Mouse (Mus musculus) embryo, embryonic 9.5 days (tissue): ENCODE measurements around the gene Nfkbiz.
"Not testable (repeated sequence)": the region's sequence is repeated elsewhere in the genome, so short reads cannot be mapped to it uniquely, and the experiment has no call there.

Experiments used
- DNase-seq: peaks from one replicate; pipeline ENCODE4 v3.0.0-alpha.2; 2017; ENCODE audit errors: extremely low spot score

The Nfkbiz gene

DNA sequence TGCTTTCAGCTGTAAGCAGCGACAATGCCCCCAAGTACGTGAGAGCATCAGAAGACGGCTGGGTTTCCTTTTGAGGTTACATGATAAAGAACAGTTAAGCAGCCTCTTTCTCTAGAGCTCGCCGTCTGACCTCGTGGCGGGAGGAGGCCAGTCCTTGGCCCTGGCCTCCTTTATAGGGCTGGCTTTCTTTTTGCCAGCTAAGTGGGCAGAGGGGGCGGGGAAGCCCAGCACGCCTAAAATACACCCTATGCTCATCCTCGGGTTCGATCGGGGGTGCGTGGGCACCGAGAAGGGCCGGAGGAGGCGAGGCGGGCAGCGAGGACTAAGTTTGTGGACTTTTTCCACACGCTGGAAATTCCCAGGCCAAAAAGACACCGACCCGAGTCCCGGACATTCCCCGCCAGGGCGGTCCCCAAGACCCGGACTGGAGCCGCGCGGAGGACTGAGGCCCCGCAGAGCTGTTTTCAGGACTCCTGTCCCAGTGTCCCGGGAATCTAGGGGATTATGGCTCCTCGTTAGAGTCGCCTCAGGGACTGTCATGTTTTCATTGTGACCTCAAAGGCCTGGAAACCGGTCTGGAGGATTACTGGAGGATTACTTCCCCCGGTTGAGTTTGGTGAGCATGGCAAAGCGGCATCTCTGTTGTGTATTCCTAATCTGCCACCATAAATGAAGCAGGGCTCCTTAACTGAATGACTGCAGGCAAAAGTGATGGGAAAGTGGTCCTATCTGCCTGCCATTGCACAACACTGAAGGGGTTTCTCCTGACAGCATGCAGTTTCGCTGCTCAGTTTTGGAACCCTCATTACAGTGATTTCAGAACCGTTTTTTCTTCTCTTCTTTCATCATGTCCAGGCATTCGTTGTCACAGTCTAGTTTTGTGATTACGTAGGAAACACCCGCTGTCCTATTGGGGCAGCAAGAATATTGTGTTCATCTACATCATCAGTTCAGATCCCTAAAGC, at the start of gene Nfkbiz:
Gene Nfkbiz, minus strand, starts transcription at position 390 of the 965 bp plus-strand sequence.
- peak; percentile 93 for DNase-seq

GRCm38 (mm10) chr16:55887814-55888583, 49.3 kb upstream of the Nfkbiz start:
- no peak for DNase-seq

- no peak for DNase-seq
These were observed 45.5 kb upstream of the Nfkbiz start for GRCm38 (mm10) chr16:55884246-55884645.

GRCm38 (mm10) chr16:55876025-55876424, 37.3 kb upstream of the Nfkbiz start:
- no peak for DNase-seq

- DNase-seq: no peak
These were observed 25.1 kb upstream of the Nfkbiz start for GRCm38 (mm10) chr16:55863832-55864231.

GRCm38 (mm10) chr16:55863149-55863815, 24.6 kb upstream of the Nfkbiz start:
- DNase-seq: peak; percentile 58

DNA sequence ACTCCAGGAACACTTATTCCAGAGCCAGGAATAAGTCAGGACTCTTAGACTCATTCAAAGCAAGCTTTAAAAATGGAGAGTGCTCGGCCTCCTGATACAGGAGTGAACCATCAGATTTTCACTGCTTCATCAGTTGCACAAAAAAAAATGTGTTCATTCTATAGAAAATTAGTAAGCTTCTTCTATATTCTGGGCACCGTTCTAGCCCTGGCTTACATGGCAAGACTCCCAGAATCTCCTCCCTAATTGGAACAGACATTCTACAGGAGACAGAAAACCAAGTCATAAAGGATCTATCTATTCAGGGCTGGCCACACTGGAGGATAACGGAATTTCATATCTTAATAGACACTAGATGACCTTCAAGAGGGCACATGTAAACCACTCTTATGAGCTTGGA, 22.4 kb upstream of the Nfkbiz start:
- DNase-seq: no peak

DNA sequence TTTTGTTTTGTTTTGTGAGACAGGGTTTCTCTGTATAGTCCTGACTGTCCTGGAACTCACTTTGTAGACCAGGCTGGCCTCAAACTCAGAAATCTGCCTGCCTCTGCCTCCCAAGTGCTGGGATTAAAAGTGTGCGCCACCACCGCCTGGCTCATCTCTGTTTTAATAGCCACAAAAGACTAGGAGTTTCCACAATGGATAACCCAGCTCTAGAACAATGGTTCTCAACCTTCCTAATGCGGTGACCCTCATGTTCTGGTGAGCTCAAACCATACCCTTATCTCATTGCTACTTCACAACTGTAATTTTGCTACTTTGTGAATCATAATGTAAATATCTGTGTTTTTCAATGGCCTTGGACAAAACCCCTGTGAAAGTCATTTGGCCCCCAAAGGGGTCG, 20.7 kb upstream of the Nfkbiz start:
- not testable (repeated sequence) for DNase-seq

GRCm38 (mm10) chr16:55858465-55858864, 19.8 kb upstream of the Nfkbiz start:
- DNase-seq: peak; percentile 42

DNA sequence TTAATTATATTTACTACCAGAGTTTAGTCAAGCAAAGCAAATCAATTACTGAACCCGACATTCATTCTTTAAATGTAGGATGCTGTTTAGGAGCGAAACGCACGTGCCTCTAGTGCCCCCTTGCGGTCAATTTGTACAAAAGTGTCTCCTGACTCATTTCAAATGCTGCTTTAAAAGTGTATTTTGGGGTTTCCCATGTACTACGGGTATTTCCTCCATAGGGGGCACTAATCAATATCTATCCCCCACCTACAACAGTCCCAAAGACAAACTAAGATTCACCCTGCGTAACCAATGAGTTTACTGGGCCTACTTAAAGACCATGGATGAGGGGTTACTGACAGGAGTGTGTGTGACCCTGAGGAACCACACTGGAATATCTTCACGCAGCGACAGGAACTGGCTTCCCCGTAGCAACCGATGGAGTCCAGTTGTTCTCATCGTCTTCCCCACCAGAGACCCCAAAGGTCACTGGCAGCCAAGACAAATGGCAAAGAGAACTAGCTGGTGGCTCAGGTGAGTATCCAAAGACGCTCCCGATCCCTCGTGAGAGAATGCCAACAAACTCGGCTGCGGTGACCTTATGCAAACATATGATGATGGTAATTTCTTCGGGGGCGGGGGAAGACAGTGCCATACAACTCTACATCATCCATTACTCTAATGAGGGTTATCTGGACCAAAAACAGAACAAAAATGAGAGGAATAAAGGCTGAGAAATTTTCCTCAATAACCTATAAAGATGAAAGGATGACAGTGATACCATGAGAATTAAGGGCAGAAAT, 14.4 kb upstream of the Nfkbiz start:
- DNase-seq: peak; percentile 68

- no peak for DNase-seq
These were observed 13.8 kb upstream of the Nfkbiz start for GRCm38 (mm10) chr16:55852515-55852914.

DNA sequence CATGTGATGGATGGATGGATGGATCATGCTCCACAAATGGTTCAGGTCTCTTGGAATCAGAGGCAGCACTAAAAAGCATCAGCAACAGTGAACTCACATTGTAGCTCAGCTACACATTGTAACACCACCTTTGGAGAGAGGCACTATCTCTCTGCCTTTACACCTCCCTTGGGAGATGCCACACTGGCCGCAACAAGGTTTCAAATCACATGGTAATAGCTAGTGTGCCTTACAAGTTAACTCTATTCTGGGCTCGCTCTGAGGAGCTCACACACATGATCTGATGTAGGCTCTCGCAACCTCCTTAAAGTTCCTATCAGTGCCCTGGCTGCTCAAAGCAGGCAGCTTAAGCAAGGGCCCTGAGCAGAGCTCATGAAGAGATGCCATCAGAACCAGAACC, 11.8 kb upstream of the Nfkbiz start:
- DNase-seq: no peak

DNA sequence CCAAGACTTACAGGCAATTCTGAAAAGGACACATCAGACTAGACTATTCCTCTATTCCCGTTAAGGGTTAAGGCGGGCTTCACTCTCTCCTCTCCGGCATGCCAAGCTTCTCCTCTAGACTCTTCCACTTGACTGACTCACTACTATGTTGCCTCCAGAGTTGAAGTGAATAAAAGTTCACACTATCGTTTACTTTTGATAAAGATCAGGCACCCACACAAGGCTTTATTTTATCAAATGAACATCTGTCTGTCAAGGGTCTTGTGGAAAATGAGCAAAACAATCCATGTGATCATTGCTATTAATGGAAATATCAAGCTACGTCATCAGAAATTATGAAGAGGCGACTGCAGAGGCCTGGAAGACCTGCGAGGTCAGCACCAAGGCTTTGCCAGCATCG, 9.0 kb upstream of the Nfkbiz start:
- DNase-seq: no peak

- no peak for DNase-seq
These were observed 6.1 kb upstream of the Nfkbiz start for GRCm38 (mm10) chr16:55844847-55845246.

DNA sequence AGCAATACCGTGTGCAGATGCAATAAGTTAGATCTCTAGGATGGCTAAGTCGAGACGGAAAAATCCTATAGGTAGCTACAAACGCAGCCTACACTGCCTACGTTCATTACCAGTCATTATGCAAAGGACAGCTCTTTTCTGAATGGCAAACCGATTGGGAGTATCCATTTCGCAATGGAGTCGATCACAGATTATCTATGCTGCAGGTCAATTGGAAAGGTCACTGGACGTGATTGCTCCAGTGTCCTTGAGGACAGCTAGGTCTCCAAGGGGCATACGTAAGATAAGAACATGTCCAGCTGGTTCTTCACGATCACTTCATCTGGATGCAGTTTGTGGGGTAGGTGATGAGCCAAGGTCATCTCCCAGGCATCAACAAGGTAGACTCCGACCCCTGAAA, 5.2 kb upstream of the Nfkbiz start:
- DNase-seq: no peak

DNA sequence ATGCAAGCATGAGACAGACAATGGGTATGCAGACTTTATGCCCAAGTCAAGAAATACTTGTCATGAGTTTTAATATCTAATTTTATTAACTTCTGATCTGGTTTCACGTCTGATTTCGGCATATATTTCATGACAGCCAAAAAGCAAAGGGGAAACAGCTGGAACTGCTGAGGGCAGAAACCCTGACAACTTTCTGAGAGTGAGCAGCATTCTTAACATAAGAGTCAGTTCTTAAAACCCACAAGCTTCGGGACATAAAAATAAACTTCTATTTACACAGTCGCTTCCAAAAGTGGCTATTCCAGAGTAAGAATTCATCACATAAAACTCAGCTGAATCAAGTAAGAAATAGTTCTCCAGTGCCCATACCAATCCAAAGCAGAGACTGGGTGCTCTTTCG, 4.4 kb upstream of the Nfkbiz start:
- no peak for DNase-seq

- no peak for DNase-seq
These were observed 2.8 kb upstream of the Nfkbiz start for GRCm38 (mm10) chr16:55841506-55841905.

DNA sequence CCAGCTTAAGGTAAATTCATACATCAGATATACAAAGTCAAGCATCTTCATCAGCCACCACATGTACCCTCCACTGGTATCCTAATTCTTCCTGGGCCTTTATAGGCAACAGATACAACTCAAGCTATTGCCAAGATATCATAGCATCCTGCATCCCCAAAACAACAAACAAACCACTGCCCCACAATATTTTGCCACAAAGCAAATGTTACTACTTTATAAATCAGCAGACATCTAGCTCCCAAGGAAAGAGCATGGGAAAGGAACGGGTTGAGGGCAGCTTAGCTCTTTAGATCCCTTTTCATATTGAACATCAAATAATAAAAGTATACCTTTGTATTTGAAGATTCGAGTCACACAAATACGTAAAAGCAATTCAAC, 580 bp downstream of the Nfkbiz start:
- DNase-seq: no peak

GRCm38 (mm10) chr16:55837653-55838052, 1.0 kb downstream of the Nfkbiz start:
- DNase-seq: not testable (repeated sequence)

- DNase-seq: no peak
These were observed 1.5 kb downstream of the Nfkbiz start for GRCm38 (mm10) chr16:55837168-55837567.

DNA sequence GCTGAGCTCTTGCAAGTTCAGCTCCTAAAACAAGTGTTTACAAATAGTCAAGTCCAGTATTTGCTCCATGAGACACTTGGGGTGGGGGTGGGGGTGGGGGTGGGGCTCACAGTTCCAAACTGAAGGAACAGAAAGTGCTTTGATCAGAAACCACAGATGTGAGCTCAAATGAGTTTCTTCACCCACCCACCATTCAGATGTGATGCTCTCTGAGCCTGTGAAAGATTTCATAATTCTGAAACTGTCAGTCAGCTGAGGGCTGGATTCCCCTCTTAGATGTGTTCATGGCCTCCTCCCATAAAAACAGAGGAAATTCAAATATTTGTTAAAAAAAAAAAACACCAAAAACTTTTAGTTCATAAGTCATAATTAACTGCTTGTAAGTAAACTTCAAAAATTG, 2.9 kb downstream of the Nfkbiz start:
- DNase-seq: no peak
